Mouse (Mus musculus) midbrain, postnatal 0 days (tissue): ENCODE measurements at regions not wholly inside any gene's neighbourhood (a gene's known extent, or its start where the extent isn't known, plus 50 kb on each side); places are given as distances from the start of the nearest gene placed in this dataset.
"Not testable (repeated sequence)": the region's sequence is repeated elsewhere in the genome, so short reads cannot be mapped to it uniquely, and the experiment has no call there.

Experiments
- ATAC-seq: fragments of 200-750 bp; cut with Nextera tagmentation; 2 replicates; pipeline ENCODE4 v1.8.0; 2017; ENCODE audit warnings: moderate number of reproducible peaks, mild to moderate bottlenecking, moderate TSS enrichment, moderate library complexity; ENCODE audit not compliant: low FRiP score
- DNase-seq: peaks from one replicate; pipeline ENCODE4 v3.0.0-alpha.2; 2015; ENCODE audit warnings: low spot score
- H3K27ac ChIP-seq: fragments of 300-500 bp; sonication (generic); 2 replicates; pipeline ENCODE4 v1.5.1; 2014; ENCODE audit warnings: low read depth, mild to moderate bottlenecking, low read length, mixed read lengths
- H3K27me3 ChIP-seq: fragments of 300-500 bp; sonication (generic); 2 replicates; pipeline ENCODE4 v1.6.1; 2014; ENCODE audit warnings: low read length, control low read depth, mixed read lengths; ENCODE audit not compliant: insufficient read depth
- H3K36me3 ChIP-seq: fragments of 300-500 bp; sonication (generic); 2 replicates; pipeline ENCODE4 v1.6.1; 2014; ENCODE audit warnings: low read length, control low read depth, mixed read lengths; ENCODE audit not compliant: insufficient read depth
- H3K4me1 ChIP-seq: fragments of 300-500 bp; sonication (generic); 2 replicates; pipeline ENCODE4 v1.6.1; 2014; ENCODE audit warnings: mild to moderate bottlenecking, control low read depth, antibody characterized with exemption, low read length, mixed read lengths; ENCODE audit not compliant: insufficient read depth
- H3K4me2 ChIP-seq: fragments of 300-500 bp; sonication (generic); 2 replicates; pipeline ENCODE4 v1.6.1; 2014; ENCODE audit warnings: low read depth, mild to moderate bottlenecking, low read length, mixed read lengths; ENCODE audit not compliant: poor library complexity, severe bottlenecking
- H3K4me3 ChIP-seq: fragments of 300-500 bp; sonication (generic); 2 replicates; pipeline ENCODE4 v1.5.1; 2014; ENCODE audit warnings: low read depth, mild to moderate bottlenecking, low read length, moderate library complexity
- H3K9ac ChIP-seq: fragments of 300-500 bp; sonication (generic); replicated peaks from 2 replicates; pipeline ENCODE4 v1.6.1; 2014; ENCODE audit warnings: mild to moderate bottlenecking, low read length, moderate library complexity, mixed read lengths; ENCODE audit not compliant: poor library complexity, severe bottlenecking
- H3K9me3 ChIP-seq: fragments of 300-500 bp; sonication (generic); 2 replicates; pipeline ENCODE4 v1.6.1; 2016; ENCODE audit warnings: low read length, control low read depth
- CTCF ChIP-seq: IDR thresholded peaks from 2 replicates; pipeline ENCODE4 v1.5.1; 2016; ENCODE audit warnings: antibody characterized with exemption, mild to moderate bottlenecking
- WGBS: fragments of 180-500 bp; shearing (Covaris S2); extraction: QIAGEN DNeasy Blood & Tissue Kit; methylation state at CpG from one replicate; pipeline ENCODE4 v1.1.7; 2014; 5-methylcytosine and 5-hydroxymethylcytosine counted together

- Histone ChIP-seq H3K36me3 (no peaks in the 10 kb centered on the region), H3K4me1 (no peaks in the 10 kb centered on the region), H3K4me2 (no peak overlapping the region), H3K27me3 (no peaks in the 10 kb centered on the region), H3K9ac (no peak overlapping the region), H3K4me3 (no peak overlapping the region), H3K27ac (no peak overlapping the region), H3K9me3 (no peaks in the 10 kb centered on the region)
- 61% methylated on average over 3 of the region's 3 CpGs for WGBS
- TF ChIP-seq CTCF = no peak
- ATAC-seq = no peak
- no peak for DNase-seq
Measured at GRCm38 (mm10) chr15:3909471-3909870, 69.9 kb downstream of the Fbxo4 start.

GRCm38 (mm10) chr15:3908721-3909120 is 70.7 kb downstream of the Fbxo4 start:
- Histone ChIP-seq H3K36me3 (no peaks in the 10 kb centered on the region), H3K4me2 (no peak overlapping the region), H3K27me3 (no peaks in the 10 kb centered on the region), H3K27ac (no peak overlapping the region), H3K4me3 (no peak overlapping the region), H3K9me3 (no peaks in the 10 kb centered on the region), H3K9ac (no peak overlapping the region), H3K4me1 (no peaks in the 10 kb centered on the region)
- peak; percentile 67 for DNase-seq
- WGBS = 14% methylated on average over 2 of the region's 2 CpGs
- no peak for ATAC-seq
- TF ChIP-seq CTCF = peak; percentile 68

GRCm38 (mm10) chr15:3905548-3905947 is 73.8 kb downstream of the Fbxo4 start:
- H3K36me3 ChIP-seq = no peaks in the 10 kb centered on the region
- DNase-seq (no peak), ATAC-seq (no peak)
- H3K4me1 ChIP-seq = no peaks in the 10 kb centered on the region
- H3K27me3 ChIP-seq = no peaks in the 10 kb centered on the region
- no peak overlapping the region for H3K27ac ChIP-seq
- 70% methylated on average over 2 of the region's 2 CpGs for WGBS
- no peak overlapping the region for H3K9ac ChIP-seq
- H3K4me3 ChIP-seq = no peak overlapping the region
- no peak for TF ChIP-seq CTCF
- H3K9me3 ChIP-seq = no peaks in the 10 kb centered on the region
- no peak overlapping the region for H3K4me2 ChIP-seq

- no peak overlapping the region for H3K4me3 ChIP-seq
- no peak overlapping the region for H3K4me2 ChIP-seq
- H3K9ac ChIP-seq = no peak overlapping the region
- WGBS = 91% methylated on average over 2 of the region's 2 CpGs
- H3K27ac ChIP-seq = no peak overlapping the region
- DNase-seq (no peak), ATAC-seq (no peak)
- H3K27me3 ChIP-seq = no peaks in the 10 kb centered on the region
- H3K36me3 ChIP-seq = no peaks in the 10 kb centered on the region
- H3K4me1 ChIP-seq = no peaks in the 10 kb centered on the region
- TF ChIP-seq CTCF = no peak
- H3K9me3 ChIP-seq = no peaks in the 10 kb centered on the region
Measured at GRCm38 (mm10) chr15:3878429-3878828, 100.9 kb downstream of the Fbxo4 start.

GRCm38 (mm10) chr15:3877506-3877905 is 101.9 kb downstream of the Fbxo4 start:
- H3K27ac ChIP-seq = no peak overlapping the region
- H3K36me3 ChIP-seq = no peaks in the 10 kb centered on the region
- DNase-seq (no peak), ATAC-seq (no peak)
- no peaks in the 10 kb centered on the region for H3K27me3 ChIP-seq
- no peak overlapping the region for H3K4me3 ChIP-seq
- H3K4me1 ChIP-seq = no peaks in the 10 kb centered on the region
- 77% methylated on average over 3 of the region's 3 CpGs for WGBS
- TF ChIP-seq CTCF = no peak
- no peak overlapping the region for H3K4me2 ChIP-seq
- H3K9me3 ChIP-seq = no peaks in the 10 kb centered on the region
- no peak overlapping the region for H3K9ac ChIP-seq

GRCm38 (mm10) chr15:3875210-3875861 is 104.0 kb downstream of the Fbxo4 start:
- not testable (repeated sequence) for H3K4me3 ChIP-seq, H3K4me2 ChIP-seq, H3K27me3 ChIP-seq, H3K4me1 ChIP-seq, H3K36me3 ChIP-seq, H3K27ac ChIP-seq, H3K9me3 ChIP-seq, H3K9ac ChIP-seq, ATAC-seq
- WGBS = 66% methylated on average over 6 of the region's 7 CpGs
- DNase-seq = peak; percentile 69
